In genomic region chr1:45502241-45502741, GRCm38 (mm10) we compare ENCODE assay signal across 8 mouse cellular contexts. TPM values are rescaled to one million over a fixed set of nuclear protein-coding genes. Genes with fewer than 3 reads are reported as not detected.
DNase-seq lines count a peak whose midpoint lies in the region; ATAC-seq and TF ChIP-seq lines count a peak whose summit lies in the region.

No protein-coding gene starts in this region.

- no peak for ATAC-seq in forebrain, postnatal 0 days
- ATAC-seq in intestine, embryonic 16.5 days: peak; percentile 68
- no peak for ATAC-seq in stomach, embryonic 15.5 days (ENCODE audit: insufficient read depth, low FRiP score, low read depth)

- H3K9ac ChIP-seq in forebrain, postnatal 0 days: peak overlapping the region; percentile 18; the same call in 1 of the 2 replicates
- H3K9ac ChIP-seq in intestine, embryonic 16.5 days (ENCODE audit: low read depth, low read length): peak overlapping the region; percentile 69
- H3K9ac ChIP-seq in stomach, embryonic 15.5 days: peak overlapping the region; percentile 48

- no peaks in the 10 kb centered on the region for H3K9me3 ChIP-seq in forebrain, postnatal 0 days (ENCODE audit: low read length)
- H3K9me3 ChIP-seq in intestine, embryonic 16.5 days (ENCODE audit: control insufficient read depth, low read length): no peaks in the 10 kb centered on the region
- no peaks in the 10 kb centered on the region for H3K9me3 ChIP-seq in stomach, embryonic 15.5 days

- H3K27ac ChIP-seq in forebrain, postnatal 0 days (ENCODE audit: low read depth, low read length): no peak overlapping the region
- H3K27ac ChIP-seq in intestine, embryonic 16.5 days (ENCODE audit: low read length): peak overlapping the region; percentile 86
- peak overlapping the region; percentile 94 for H3K27ac ChIP-seq in stomach, embryonic 15.5 days

- H3K4me2 ChIP-seq in forebrain, postnatal 0 days (ENCODE audit: low read depth): peak overlapping the region; percentile 63
- H3K4me2 ChIP-seq in intestine, embryonic 16.5 days (ENCODE audit: low read depth, low read length): peak overlapping the region; percentile 36
- H3K4me2 ChIP-seq in stomach, embryonic 15.5 days: peak overlapping the region; percentile 42

- peak; percentile 4 for DNase-seq in urinary bladder, postnatal 14 days (ENCODE audit: low spot score)
- no peak for DNase-seq in urinary bladder, adult 2 months (ENCODE audit: low spot score)
- DNase-seq in forebrain, postnatal 0 days: peak; percentile 9
- peak; percentile 47 for DNase-seq in lung, postnatal 14 days
- DNase-seq in layer of hippocampus, postnatal 10 days (ENCODE audit: low spot score in 2 of 2): no peak
- no peak for DNase-seq in cerebellum, postnatal 36 days

- H3K27me3 ChIP-seq in forebrain, postnatal 0 days (ENCODE audit: insufficient read depth, low read length): no peaks in the 10 kb centered on the region
- no peaks in the 10 kb centered on the region for H3K27me3 ChIP-seq in intestine, embryonic 16.5 days (replicated peaks; ENCODE audit: control insufficient read depth, insufficient read depth, low read length)
- H3K27me3 ChIP-seq in stomach, embryonic 15.5 days (replicated peaks): no peaks in the 10 kb centered on the region

- no peaks in the 10 kb centered on the region for H3K4me1 ChIP-seq in forebrain, postnatal 0 days (ENCODE audit: insufficient read depth)
- H3K4me1 ChIP-seq in intestine, embryonic 16.5 days (ENCODE audit: control insufficient read depth, insufficient read depth, low read length): no peaks in the 10 kb centered on the region
- H3K4me1 ChIP-seq in stomach, embryonic 15.5 days: no peaks in the 10 kb centered on the region

- TF ChIP-seq CTCF in forebrain, postnatal 0 days (IDR thresholded peaks at IDR 0.05; ENCODE audit: low read depth): no peak

- peak overlapping the region; percentile 38 for H3K4me3 ChIP-seq in forebrain, postnatal 0 days (ENCODE audit: low read depth, low read length)
- peak overlapping the region; percentile 54 for H3K4me3 ChIP-seq in intestine, embryonic 16.5 days (ENCODE audit: low read length)
- peak overlapping the region; percentile 46 for H3K4me3 ChIP-seq in stomach, embryonic 15.5 days (replicated peaks)

- no peaks in the 10 kb centered on the region for H3K36me3 ChIP-seq in forebrain, postnatal 0 days (ENCODE audit: insufficient read depth)
- no peaks in the 10 kb centered on the region for H3K36me3 ChIP-seq in intestine, embryonic 16.5 days (ENCODE audit: control insufficient read depth, insufficient read depth, low read length)
- no peaks in the 10 kb centered on the region for H3K36me3 ChIP-seq in stomach, embryonic 15.5 days

- 7% methylated on average over 11 of the region's 11 CpGs for WGBS in forebrain, postnatal 0 days
- 7% methylated on average over 11 of the region's 11 CpGs for WGBS in intestine, embryonic 16.5 days
- 6% methylated on average over 11 of the region's 11 CpGs for WGBS in stomach, embryonic 15.5 days

RNA-seq across cellular contexts. Expression of gene Col5a2, which starts 0.8 kb away (rescaled TPM):
- 65.3 and 90.3 TPM in 2 replicates for polyA plus RNA-seq in urinary bladder, adult 2 months (2012; rRNA removed)
- 16.8 and 37.0 TPM in 2 replicates for total RNA-seq in forebrain, postnatal 0 days (2014; rRNA removed)
- polyA plus RNA-seq in forebrain, postnatal 0 days (2015; fragmentation: Nextera tagmentation; extraction: Ambion mirVana): 5.4 and 5.7 TPM in 2 replicates
- 52.6 and 55.1 TPM in 2 replicates for polyA plus RNA-seq in intestine, embryonic 16.5 days (2015; fragmentation: Nextera tagmentation; extraction: Ambion mirVana)
- 91.0 and 95.4 TPM in 2 replicates for polyA plus RNA-seq in stomach, embryonic 15.5 days (2015; fragmentation: Nextera tagmentation; extraction: Ambion mirVana)
- total RNA-seq in layer of hippocampus, postnatal 10 days (2021): 10 to 100 TPM; 13.5 to 13.6 TPM

Comparison
In these comparisons a context has a peak if more than half of its experiments do, and no peak if none do; other contexts are left out.
1. DNase-seq: peak in urinary bladder, postnatal 14 days (single experiment), forebrain, postnatal 0 days (single experiment) and lung, postnatal 14 days (single experiment); none in urinary bladder, adult 2 months (single experiment), layer of hippocampus, postnatal 10 days (0 of 2) and cerebellum, postnatal 36 days (0 of 2).
2. H3K9ac ChIP-seq: peak in every context shown above with its lines; median percentile 69 in intestine, embryonic 16.5 days; 48 in stomach, embryonic 15.5 days; 18 in forebrain, postnatal 0 days.
3. Peak in every context shown above with its lines, with median percentiles within 50 percentile points of each other: H3K4me2 ChIP-seq and H3K4me3 ChIP-seq.